Mouse (Mus musculus) cerebellum, postnatal 10 days (tissue): ENCODE data around the gene Zfp358.

Experiments used
- DNase-seq, 2 experiments: peaks; one replicate each; pipeline ENCODE4 v3.0.0; 2021; ENCODE audit warnings: mixed read lengths in 2 of 2

Zfp358 gene

DNA sequence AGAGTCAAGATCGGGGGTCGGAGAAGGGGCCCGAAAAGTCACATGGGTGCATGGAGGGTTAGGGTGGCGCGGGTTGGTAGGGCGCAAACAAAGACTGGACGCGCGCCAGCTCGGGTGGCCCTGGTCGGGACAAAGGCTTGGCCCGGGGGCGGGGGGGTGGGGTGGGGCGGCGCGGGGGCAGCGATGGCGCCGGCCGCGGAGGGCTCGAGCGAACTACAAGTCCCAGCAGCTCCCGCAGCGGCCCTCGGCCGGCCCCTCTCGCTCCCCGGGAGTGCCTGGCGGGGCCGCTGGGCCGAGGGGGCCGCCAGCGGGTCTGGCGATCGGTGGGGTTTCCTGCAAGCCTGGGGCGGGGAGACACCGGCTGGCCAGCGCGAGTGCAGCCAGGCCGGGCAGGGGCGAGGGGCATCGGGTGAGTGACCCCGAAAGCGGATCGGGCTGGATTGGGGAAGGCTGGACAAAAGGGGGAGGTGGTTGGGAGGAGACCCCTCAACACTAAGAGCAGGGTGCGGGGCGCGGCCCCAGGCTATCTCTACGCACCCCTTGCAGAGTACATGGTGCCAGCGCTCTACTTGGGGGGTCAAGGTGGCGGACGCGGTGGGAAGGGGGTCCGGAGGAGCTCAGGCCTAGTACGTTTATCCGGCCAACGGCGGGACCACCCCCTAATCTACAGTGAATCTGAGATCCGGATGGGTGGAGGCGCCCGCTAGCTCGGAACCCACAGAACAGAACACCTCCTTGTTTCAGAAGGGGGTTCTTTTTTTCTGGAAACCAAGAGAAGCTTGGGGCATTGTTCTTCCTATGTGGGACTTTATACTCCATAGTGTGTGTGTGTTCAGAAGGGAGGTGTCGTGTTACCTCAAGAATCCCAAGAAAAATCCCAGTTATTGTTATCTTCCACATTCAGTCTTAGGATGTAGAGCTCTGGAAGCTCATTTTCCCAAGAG is at the start of gene Zfp358:
Gene Zfp358 (plus strand): TSS at position 238 of the 944 bp plus-strand sequence.
- peak; percentile 91 to 92 for DNase-seq

DNA sequence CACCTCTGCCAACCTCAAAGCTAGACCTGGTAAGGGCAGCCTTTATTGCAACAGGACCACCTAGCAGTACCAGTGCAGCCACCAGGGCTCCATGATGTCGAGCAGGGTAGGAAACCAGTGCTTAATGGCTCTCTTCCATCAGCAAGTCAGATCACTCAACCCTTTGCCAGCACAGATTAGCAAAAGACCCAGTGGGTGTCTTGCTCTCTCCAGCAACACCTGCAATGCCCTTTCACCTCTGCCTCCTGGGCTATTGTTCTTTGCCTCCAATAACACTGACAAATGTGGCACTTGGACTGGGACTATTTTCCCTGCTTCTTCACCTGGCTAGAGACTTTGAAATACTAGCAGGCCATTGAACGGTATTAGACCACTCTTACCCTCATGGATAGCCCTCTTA is 43.7 kb upstream of the Zfp358 start:
- DNase-seq: no peak

DNA sequence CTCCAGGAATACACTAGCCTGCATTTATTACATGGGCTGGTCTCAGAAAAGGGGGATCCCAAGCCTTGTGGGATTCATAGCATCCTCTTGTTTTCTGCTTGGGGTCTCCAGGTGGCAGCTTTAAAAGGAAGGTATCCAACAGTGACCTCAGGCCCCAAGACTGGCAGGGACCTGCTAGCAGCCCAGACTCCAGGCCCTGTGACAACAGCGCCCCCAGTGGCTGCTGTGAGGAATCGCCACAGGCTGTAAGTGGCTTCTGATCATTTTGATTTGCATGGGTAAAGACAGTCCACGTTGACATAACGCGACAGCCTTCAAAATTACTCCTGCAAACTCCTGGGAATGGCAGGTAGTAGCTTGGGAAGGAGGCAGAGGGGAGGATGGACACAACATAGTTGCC is 42.3 kb upstream of the Zfp358 start:
- peak; percentile 80 to 86 for DNase-seq

DNA sequence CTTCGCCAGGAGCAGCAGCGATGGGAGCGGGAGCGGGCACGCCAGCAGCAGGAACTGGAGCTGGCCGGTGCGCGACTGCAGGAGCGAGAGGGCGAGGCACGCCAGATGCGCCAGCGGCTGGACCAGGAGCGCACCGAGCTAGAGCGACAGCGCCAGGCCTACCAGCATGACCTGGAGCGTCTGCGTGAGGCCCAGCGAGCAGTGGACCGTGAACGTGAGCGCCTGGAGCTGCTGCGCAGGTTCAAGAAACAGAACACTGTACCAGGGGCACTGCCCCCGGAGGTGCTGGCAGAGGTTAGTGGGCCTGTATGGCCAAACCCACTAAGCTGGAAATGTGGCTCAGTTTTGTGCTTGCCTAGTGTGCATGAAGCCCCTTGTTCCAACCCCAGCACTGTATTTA is 40.9 kb upstream of the Zfp358 start:
- DNase-seq: no peak

DNA sequence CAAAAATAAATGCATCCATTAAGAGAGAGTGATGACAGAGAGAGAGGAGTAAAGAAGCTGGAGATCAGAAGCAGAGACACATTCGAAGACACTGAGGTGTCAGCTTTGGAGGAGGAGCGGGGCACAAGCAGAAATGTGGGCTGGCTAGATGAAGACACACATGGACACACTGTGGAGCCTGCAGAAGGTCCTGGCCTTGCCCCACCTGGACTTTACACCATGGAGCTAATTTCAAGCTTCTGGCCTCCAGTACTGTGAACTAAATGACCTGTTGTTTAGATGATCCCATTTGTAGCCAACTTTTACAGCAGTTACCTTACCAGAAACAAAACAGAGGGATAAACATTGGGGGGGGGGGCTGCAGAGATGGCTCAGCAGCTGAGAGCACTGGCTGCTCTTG is 29.7 kb upstream of the Zfp358 start:
- DNase-seq: no peak

DNA sequence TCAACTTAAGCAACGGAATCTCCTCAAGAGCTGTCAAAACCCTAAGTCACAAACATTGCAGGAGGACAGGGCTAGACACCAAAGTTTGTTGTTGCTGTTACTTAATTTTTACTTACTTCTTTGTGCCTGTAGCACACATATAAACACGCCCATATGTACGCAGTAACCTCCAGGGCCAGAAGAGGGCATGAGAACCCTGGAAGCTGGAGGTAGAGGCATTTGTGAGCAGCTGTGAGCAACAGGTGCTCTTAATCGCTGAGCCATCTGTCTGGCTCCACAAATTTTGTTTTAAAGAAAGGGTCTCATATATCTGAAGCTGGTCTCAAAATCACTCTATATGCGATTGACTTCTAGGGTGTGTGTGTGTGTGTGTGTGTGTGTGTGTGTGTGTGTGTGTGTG is 28.6 kb upstream of the Zfp358 start:
- peak; percentile 72 to 73 for DNase-seq

DNA sequence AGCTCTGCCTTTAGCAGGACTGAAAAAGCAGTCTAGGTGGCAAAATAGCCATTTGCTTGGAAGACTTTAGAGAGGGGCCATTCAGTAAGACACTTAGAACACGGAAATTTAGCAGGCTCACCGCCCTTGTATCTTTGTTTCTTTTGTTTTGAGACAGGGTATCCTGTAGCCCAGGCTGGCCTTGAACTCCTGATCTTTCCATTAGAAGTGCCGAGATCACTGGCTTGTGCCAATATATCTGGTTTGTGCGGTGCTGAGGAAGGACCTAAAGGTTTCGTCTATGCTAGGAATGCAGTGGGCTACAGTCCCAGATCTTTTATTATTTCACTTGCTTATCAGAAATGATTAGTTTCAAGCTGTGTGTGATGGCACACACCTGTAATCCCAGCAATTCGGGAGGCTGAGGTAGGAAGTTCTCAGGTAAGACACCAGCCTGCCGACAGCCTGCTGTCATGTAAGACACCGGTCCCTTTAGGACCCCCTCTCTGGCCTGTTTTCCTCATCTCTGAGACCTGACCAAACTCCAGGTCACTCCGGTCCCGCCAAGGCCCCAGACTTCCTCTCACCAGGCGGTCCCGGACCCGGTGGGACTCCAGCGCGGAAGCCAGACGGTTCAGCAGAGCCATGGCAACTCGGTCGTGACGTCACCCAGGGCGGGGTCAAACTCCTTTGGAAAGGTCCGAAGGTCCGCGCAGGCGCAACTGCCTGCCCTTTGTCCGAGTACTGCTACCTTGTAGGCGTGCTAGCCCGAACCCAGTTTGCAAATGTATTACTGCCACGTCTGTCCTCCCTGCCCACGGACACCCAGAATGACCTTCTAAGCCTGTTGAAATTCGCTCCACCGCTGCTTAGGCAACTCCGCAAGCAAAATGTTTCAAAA is 25.7 kb upstream of the Zfp358 start, which contains the start of gene Pex11g:
Gene Pex11g (minus strand): TSS at position 675 of the 880 bp plus-strand sequence.
- DNase-seq: peak; percentile 100

DNA sequence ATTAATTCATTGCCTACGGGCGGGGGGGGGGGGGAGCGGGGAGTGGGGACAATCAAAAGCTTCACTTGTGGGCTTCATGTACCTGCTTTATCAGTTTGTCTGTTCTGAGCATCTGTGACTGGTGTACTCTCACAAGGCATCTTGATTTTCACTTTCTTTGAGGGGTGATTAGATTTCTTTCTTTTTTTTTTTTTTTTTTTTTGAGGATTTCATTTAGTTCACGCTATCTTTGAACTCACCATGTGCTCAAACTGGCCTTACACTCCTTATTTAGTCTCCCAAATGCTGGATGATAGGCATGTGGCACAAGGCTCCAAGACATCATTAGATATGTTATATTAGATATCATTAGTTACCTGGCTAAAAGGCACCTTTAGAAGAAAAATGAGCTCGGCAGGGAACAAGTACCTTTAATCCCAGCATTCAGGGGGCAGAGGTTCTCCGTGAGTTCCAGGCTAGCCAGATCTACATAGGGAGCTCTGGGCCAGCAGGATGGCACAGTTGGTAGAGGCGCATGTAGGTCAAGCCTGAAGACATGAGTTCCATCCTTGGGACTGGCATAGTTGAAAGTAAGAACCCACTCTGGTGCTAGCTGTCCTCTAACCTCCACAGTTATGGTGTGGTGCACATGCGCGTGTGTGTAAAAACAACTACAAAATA is 24.9 kb upstream of the Zfp358 start:
- DNase-seq: no peak

DNA sequence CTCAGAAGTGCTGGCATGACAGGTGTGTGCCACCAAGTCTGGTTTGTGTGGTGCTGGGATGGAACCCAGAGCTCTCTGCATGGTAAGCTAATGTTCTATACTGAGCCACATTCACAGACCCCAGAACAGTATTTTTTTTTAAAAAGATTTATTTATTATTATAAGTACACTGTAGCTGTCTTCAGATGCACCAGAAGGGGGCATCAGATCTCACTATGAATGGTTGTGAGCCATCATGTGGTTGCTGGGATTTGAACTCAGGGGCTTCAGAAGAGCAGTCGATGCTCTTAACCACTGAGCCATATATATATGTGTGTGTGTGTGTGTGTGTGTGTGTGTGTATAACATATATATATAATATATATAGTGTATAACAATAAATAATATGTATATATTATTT is 24.1 kb upstream of the Zfp358 start:
- no peak for DNase-seq

DNA sequence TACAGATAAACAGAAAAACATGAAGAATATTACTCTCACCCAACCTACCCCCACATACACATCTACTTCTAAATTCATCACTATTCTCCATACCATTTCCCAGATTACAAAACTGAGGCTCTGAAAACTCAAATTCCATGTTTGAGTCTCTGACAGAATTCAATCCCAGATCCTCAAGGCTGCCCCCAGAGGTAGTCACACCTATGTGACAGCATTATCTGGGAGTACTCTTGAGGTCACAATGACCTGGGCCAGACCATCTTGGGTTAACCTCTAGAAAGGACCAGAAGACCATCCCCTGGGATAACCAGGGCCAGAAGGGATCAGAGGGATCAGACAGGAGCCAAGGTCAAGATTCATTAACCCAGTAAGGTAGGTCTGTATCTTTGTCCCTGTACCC is 22.4 kb upstream of the Zfp358 start, which contains the start of gene Tex45:
Gene Tex45 (plus strand): TSS at position 301 of the 400 bp plus-strand sequence.
- DNase-seq: no peak

DNA sequence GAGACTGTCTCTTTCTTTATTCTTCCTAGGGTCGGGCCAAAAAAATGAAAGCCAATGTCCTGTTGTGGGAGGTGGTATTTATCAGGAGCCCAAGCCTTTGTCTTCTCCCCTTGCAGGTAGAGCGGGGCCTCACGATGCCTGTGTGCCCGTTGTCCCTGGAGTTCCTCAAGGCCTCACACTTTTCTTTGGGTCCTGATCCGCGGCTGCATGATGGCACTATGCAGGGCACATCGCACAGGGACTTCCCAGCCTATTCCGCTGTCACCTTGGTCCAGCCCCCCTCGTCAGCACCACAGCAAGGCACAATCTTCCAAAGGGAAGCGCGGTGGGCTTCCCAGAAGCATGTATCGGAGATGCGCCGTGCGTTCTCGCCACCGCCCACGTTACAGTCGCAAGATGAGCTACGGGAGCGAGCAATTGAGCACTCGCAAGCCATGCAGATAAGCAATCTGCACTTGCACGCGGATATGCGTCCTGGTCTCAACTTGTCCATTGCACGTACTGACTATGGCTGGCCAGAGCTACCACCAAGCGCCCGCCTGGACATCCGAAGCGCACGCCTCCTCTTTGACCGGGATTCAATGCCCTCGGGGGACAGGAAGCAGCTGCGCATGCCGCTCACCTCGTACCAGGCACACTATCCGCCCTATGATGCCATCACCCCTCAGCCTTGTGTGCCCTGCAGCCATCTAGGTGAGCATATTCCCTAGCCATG is 17.1 kb upstream of the Zfp358 start:
- DNase-seq: no peak

DNA sequence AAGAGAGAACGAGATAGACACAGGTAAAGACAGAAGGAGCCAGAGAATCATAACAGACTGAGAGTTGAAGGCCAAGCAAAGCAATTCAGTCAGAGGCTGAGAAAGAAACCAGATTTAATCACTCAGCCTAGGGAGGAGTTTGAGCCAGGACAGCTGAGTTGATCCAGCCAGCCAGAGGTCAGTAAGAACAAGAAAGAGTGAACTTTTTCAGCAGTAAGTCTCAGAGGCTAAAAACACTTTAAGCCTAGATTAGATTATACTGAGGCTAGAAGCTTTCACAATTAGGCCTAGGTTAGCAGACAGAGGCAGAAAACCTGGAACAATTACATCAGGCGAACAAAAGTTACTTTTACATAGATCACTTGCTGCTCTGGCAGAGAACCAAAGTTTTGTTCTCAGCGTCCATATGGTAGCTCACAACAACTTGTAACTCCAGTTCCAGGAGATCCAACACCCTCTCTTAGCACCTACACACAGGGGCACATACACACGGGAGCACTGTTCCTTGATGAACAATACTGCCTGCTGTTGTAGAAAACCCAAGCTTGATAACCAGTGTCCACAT is 12.6 kb upstream of the Zfp358 start:
- no peak for DNase-seq

DNA sequence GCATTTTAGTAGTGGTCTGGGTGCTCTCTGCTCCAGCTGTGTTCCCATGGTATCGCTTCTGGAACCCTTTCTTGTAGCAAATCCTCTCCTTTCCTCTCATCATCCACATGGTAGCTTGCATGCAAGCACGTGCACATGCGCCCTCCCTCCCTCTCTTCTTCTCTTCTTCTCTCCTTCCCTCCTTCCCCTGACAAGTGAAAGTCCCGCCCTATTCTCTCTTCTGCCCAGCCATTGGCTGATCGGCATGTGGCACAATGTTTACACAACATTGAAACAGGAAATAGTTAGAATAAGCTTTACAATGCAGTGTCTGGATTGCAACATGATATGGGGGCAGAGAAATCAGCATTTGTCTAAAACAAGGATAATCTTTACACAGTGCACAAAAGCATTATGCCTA is 11.3 kb upstream of the Zfp358 start:
- no peak for DNase-seq

DNA sequence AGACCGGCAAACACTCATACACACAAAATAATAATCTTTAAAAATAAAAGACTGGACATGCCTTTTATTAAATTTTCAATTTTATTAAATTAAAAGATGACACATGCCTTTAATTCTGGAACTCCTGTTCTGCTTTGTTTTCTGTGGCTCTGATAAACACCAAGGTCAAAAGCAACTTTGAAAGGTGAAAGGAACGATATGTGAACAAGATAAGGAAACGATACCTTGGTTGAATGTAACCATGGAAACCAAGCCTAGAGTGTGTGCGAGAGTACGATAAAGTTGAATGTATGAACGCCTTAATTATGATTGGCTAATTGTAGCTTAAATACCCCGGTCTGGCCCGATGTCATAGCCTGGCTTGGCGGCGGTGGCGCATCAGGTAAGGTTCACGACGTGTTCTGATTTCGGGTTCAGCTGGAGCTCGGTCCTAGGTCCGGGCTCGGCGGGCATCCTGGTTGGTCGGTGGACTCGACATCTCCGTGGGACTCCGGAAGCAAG is 10.6 kb upstream of the Zfp358 start:
- DNase-seq: no peak

DNA sequence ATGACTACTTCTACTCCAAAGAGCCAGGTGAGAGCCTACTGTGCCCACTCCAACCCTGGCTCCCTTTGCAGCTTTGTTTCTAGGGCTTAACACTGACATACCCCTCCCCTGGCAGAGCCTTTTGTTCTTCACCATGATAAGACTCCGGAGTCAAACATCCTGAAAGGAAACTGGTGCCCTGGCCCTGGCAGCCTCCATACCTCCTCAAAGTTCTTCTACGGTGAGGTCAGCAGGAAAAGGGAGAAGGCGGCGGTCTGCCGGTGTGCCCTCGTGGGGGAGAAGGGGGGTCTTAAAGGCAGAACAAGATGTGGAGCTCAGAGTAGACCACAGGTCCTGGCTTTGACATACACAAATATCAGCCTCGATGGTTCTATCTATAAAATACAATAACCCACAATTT is 9.4 kb upstream of the Zfp358 start:
- DNase-seq: no peak

DNA sequence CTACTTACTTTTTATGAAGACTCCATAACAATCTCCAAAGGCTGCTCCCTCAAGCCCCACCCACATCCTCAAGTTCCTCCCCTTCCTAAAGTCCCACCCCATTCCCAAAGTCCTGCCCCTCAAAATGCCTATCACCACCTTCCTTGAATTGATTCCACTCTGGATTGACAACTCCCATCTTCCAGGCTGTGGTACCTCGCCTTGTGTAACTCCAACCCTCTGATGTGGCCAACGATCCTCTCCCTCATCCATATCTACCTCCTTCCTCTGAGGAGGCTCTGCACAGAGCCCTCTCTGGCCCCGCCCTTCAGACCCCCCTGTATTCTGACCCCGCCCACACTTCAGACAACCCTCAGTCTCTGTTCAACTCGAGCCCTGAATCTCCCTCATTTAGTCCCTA is 7.7 kb upstream of the Zfp358 start:
- no peak for DNase-seq

DNA sequence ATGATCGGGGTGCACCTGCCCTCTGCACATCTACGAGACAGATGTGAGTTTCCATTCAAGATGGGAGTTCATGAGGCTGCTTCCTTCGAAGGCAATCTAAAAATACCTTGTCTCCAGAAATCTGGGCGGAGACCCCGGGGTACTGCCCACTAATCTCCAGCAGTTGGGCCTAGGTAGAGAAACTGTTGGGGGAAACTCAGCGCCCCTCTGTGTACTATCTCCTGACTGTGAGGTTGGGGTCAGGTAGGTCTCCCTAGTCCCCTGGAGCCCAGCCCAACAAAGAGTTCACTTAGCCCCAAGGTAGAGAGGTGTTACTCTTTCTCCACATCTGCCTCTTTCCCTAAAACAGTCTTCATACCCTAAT is 889 bp downstream of the Zfp358 start:
- peak in 1 of 2 experiments; percentile 27 for DNase-seq

DNA sequence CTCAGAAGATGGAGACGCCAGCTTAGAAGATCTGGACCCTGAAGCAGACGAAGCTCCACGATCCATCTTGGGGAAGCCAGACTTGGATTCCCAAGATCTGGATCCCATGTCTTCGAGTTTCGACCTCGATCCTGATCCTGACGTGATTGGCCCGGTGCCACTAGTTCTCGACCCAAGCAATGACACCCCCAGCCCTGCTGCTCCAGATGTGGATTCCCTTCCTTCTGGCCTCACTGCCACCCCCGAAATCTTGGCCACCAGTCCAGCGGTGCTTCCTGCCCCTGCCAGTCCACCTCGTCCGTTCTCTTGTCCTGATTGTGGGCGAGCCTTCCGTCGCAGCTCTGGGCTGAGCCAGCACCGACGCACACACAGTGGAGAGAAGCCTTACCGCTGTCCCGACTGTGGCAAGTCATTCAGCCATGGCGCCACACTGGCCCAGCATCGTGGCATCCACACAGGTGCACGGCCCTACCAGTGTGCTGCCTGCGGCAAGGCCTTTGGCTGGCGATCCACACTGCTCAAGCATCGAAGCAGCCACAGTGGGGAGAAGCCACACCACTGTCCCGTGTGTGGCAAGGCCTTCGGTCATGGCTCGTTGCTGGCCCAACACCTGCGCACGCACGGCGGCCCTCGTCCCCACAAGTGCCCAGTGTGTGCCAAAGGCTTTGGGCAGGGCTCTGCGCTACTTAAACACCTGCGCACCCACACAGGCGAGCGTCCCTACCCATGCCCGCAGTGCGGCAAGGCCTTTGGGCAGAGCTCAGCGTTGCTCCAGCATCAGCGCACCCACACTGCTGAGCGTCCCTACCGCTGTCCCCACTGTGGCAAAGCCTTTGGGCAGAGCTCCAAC is 2.9 kb downstream of the Zfp358 start:
- peak; percentile 37 to 39 for DNase-seq

DNA sequence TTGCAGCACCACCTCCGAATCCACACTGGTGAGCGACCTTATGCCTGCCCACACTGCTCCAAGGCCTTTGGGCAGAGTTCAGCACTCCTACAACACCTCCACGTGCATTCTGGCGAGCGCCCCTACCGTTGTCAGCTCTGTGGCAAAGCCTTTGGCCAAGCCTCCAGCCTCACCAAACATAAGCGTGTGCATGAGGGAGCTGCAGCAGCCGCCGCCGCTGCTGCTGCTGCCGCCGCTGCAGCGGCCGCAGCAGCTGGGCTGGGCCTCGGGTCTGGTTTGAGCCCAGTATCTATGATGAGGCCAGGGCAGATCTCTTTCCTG is 3.5 kb downstream of the Zfp358 start:
- DNase-seq: peak in 1 of 2 experiments; percentile 26

DNA sequence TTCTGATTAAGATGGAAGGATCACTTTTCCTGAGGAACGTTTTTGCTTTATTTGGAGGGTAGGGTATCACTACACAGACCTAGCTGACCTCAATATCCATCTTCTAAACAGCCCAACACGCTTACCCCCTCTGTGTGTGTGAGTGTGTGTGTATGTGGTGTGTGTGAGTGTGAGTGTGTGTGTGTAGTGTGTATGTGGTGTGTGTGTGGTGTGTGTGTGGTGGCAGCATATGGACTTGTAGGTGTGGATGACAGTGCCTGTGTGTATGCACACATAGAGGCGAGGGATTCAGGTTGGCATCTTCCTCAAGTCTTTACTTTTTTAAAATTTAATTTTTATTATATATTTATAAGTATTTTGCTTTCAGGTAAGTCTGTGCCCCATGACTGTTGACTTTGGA is 5.6 kb downstream of the Zfp358 start:
- no peak for DNase-seq

DNA sequence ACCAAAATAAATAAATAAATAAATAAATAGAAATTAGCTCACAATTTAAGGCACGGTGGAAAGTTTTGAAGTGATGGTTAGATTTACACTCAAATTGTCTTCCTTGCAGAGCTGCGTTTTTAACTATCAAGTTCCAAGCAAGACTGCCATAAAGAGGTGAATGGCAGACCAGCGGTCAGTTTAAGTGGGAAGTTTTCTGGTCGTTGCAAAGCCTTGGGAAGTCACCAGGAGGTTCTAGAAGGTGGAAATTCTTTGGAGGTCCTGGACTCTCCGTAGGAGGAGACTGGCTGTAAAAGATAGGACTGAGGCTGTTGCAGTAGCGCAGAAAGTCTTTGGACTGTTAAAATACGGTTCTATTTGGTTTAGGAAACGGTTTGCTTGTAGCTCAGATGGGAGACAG is 6.8 kb downstream of the Zfp358 start:
- peak in 1 of 2 experiments; percentile 19 for DNase-seq
